Mouse (Mus musculus) intestine, embryonic 16.5 days (tissue): ENCODE results near the gene 1110051M20Rik. TPM values are rescaled to one million over a fixed set of nuclear protein-coding genes. Genes with fewer than 3 reads are reported as not detected.

Experiments used
- ATAC-seq: fragments of 200-750 bp; cut with Nextera tagmentation; 2 replicates; pipeline ENCODE4 v1.8.0; 2017; ENCODE audit warnings: moderate TSS enrichment, moderate library complexity
- H3K27ac ChIP-seq: fragments of 300-500 bp; sonication (generic); 2 replicates; pipeline ENCODE4 v1.5.1; 2014; ENCODE audit warnings: mild to moderate bottlenecking, low read length
- H3K27me3 ChIP-seq: fragments of 300-500 bp; sonication (generic); replicated peaks from 2 replicates; pipeline ENCODE4 v1.6.1; 2014; ENCODE audit warnings: low read length, control low read depth, mixed read lengths; ENCODE audit not compliant: control insufficient read depth, insufficient read depth
- H3K36me3 ChIP-seq: fragments of 300-500 bp; sonication (generic); 2 replicates; pipeline ENCODE4 v1.6.1; 2014; ENCODE audit warnings: low read length, control low read depth; ENCODE audit not compliant: control insufficient read depth, insufficient read depth
- H3K4me1 ChIP-seq: fragments of 300-500 bp; sonication (generic); 2 replicates; pipeline ENCODE4 v1.6.1; 2014; ENCODE audit warnings: low read length, control low read depth, mixed read lengths; ENCODE audit not compliant: control insufficient read depth, insufficient read depth
- H3K4me2 ChIP-seq: fragments of 300-500 bp; sonication (generic); 2 replicates; pipeline ENCODE4 v1.6.1; 2014; ENCODE audit warnings: low read depth, low read length, control low read depth
- H3K4me3 ChIP-seq: fragments of 300-500 bp; sonication (generic); 2 replicates; pipeline ENCODE4 v1.5.1; 2014; ENCODE audit warnings: mild to moderate bottlenecking, low read length
- H3K9ac ChIP-seq: fragments of 300-500 bp; sonication (generic); 2 replicates; pipeline ENCODE4 v1.6.1; 2014; ENCODE audit warnings: low read depth, low read length
- H3K9me3 ChIP-seq: fragments of 300-500 bp; sonication (generic); 2 replicates; pipeline ENCODE4 v1.6.1; 2016; ENCODE audit warnings: low read length, control low read depth; ENCODE audit not compliant: control insufficient read depth
- WGBS: fragments of 180-500 bp; shearing (Covaris S2); extraction: QIAGEN DNeasy Blood & Tissue Kit; methylation state at CpG from one replicate; pipeline ENCODE4 v1.1.7; 2014; 5-methylcytosine and 5-hydroxymethylcytosine counted together
- polyA plus RNA-seq: library from polyadenylated mRNA; unstranded; fragments of >200 nt; fragmentation: Nextera tagmentation; extraction: Ambion mirVana; gene quantifications from 2 replicates; pipeline ENCODE4 v1.2.1, GENCODE M21; 2015

1110051M20Rik gene
- polyA plus RNA-seq, 1 experiment from 2014 or later, result 36.0 TPM

DNA sequence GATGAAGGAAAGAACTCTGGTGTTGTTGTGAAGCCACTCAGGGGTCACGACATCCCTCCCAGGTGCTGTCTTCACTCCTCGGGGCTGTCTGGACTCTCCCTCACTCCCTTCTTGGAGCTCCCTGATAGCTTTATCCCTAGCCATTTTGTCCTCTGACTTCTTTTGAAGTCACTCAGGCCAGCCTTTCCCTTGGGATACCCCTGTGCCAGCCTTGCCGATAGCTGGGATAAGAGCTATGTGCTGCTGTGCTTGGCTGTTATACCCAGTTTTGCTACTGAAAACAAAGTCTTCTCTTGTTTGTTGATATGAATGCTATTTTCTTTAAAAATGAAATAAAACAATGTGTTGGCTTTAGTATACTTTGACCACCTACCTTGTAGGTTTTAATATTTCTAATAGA lies 90.7 kb downstream of the 1110051M20Rik start:
- 45% methylated on average over 3 of the region's 3 CpGs for WGBS
- Histone ChIP-seq H3K4me2 (no peak overlapping the region), H3K27ac (no peak overlapping the region)

DNA sequence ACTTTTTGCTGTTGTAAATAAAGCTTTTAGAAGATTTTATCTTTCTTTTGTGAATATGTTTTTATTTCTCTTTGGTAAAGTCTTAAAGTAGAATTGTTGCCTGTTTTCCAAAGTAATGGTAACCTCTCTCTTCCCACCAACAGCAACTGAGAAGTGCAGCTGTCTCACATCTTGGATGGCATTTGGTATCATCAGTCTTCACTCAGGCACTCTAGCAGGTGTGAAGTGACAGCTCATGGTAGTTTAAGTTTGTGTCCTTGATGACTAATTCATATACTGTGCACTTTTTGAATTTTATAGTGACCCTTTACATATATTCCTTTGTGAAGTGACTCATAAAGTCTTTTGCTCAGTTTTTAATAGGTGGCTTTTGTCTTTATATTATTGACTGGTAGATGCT lies 92.7 kb downstream of the 1110051M20Rik start:
- Histone ChIP-seq H3K4me3 (no peak overlapping the region), H3K4me2 (no peak overlapping the region), H3K27me3 (no peaks in the 10 kb centered on the region), H3K4me1 (peaks cover 17% of the 10 kb centered on the region), H3K36me3 (no peaks in the 10 kb centered on the region), H3K9me3 (no peaks in the 10 kb centered on the region), H3K9ac (no peak overlapping the region), H3K27ac (no peak overlapping the region)
- ATAC-seq, result no peak

More for the DNA sequence above, 90.7 kb downstream of the 1110051M20Rik start:
- Histone ChIP-seq H3K4me3 (no peak overlapping the region), H3K36me3 (no peaks in the 10 kb centered on the region), H3K9me3 (no peaks in the 10 kb centered on the region), H3K9ac (no peak overlapping the region), H3K27me3 (no peaks in the 10 kb centered on the region), H3K4me1 (peaks cover 14% of the 10 kb centered on the region)
- no peak for ATAC-seq

DNA sequence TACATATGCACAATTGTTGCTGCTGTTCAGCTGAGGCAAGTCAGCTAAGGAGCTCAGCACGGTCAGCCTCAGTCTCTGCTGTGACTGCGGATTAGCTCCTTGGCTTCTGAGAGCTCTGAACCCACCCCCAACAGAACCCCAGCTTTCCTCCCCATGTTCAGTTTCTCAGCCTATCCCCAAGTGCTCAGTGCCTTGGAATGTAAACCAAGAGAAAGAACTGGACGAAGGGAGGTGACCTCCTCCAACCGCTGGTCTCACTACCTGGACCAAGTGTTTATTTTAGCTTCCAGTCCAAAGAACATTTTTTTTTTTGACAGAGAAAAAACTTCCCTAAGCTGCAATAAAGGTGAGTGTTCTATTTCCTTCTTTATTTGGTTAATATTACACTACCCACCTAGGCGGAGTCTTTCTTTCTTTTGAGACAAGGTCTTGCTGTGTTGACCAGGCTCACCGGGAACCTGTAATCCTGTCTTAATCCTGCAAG lies 94.5 kb downstream of the 1110051M20Rik start:
- H3K36me3 ChIP-seq, result no peaks in the 10 kb centered on the region
- WGBS, result 29% methylated on average over 6 of the region's 6 CpGs
- H3K9me3 ChIP-seq, result no peaks in the 10 kb centered on the region
- no peak overlapping the region for H3K4me3 ChIP-seq
- peak; percentile 91 for ATAC-seq
- H3K27ac ChIP-seq, result peak overlapping the region; percentile 91
- H3K4me1 ChIP-seq, result peaks cover 17% of the 10 kb centered on the region
- peak overlapping the region; percentile 50 for H3K9ac ChIP-seq
- H3K27me3 ChIP-seq, result no peaks in the 10 kb centered on the region
- H3K4me2 ChIP-seq, result peak overlapping the region; percentile 33

DNA sequence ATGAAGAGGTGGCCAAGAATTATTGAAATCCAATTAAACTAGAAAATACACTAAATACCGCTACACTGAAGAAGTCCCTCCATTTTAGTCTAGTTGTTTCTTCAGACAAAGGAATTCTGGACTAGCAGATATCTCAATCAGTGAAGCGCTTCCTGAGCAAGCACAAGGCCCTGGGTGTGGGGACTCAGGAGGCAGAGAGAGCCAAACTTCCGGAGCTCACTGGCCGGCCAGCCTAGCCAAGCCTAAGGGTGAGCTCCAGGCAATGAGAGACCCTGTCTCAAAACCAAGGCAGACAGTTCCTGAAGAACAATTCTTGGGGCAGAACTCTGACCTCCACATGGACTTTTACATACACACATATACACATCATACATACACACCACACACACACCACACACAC lies 95.6 kb downstream of the 1110051M20Rik start:
- Histone ChIP-seq H3K4me3 (no peak overlapping the region), H3K4me2 (no peak overlapping the region), H3K36me3 (no peaks in the 10 kb centered on the region), H3K9ac (no peak overlapping the region), H3K9me3 (no peaks in the 10 kb centered on the region), H3K4me1 (peaks cover 13% of the 10 kb centered on the region), H3K27me3 (no peaks in the 10 kb centered on the region), H3K27ac (peak overlapping the region; percentile 89)
- no peak for ATAC-seq
- 62% methylated on average over 4 of the region's 4 CpGs for WGBS

DNA sequence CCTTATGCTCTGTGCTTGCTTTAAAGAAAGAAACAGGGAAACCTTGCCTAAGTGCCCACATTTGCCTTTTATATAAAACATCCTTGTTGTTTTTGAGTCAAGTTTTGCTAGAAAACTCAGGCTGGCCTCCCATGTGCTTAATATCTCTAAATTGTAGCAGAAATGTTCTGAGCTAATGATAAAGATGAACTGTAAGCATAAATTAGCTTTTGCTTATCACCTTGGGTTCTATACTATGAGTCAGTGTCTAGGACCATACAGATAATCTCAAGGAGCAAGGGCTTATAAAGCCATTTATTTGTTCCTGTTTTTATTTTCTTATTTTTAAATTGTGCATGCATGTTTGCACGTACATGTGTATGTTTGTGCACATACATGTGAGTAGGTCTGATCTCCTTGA lies 98.9 kb downstream of the 1110051M20Rik start:
- H3K27me3 ChIP-seq, result no peaks in the 10 kb centered on the region
- no peak overlapping the region for H3K4me2 ChIP-seq
- H3K4me3 ChIP-seq, result no peak overlapping the region
- ATAC-seq, result no peak
- no peak overlapping the region for H3K27ac ChIP-seq
- H3K9me3 ChIP-seq, result no peaks in the 10 kb centered on the region
- H3K9ac ChIP-seq, result no peak overlapping the region
- WGBS, result 90% methylated on average over 1 of the region's 1 CpGs
- H3K36me3 ChIP-seq, result no peaks in the 10 kb centered on the region
- H3K4me1 ChIP-seq, result peaks cover 11% of the 10 kb centered on the region

DNA sequence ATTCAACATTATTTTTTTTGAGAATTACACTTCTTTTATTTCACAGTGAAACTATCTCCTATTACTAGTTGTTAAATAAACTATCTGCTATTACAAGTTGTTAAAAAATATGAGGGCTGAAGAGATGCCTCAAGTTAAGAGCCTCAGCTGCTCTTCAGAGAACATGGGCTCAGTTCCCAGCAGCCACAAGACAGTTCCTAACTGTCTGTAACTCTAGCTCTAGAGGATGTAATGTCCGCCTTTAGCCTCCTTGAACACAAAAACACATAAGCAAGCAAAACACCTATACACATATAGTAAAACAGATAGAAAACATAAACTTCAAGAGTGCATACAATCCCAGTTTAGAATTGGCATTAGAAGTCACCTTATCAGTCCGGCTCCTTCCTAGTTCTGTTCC lies 104.9 kb downstream of the 1110051M20Rik start:
- H3K4me1 ChIP-seq, result peaks cover 3% of the 10 kb centered on the region; the same call in 1 of the 2 replicates
- H3K27me3 ChIP-seq, result no peaks in the 10 kb centered on the region
- ATAC-seq, result no peak
- no peaks in the 10 kb centered on the region for H3K9me3 ChIP-seq
- H3K27ac ChIP-seq, result no peak overlapping the region
- H3K4me2 ChIP-seq, result no peak overlapping the region
- H3K9ac ChIP-seq, result no peak overlapping the region
- no peak overlapping the region for H3K4me3 ChIP-seq
- 95% methylated on average over 2 of the region's 2 CpGs for WGBS
- no peaks in the 10 kb centered on the region for H3K36me3 ChIP-seq

DNA sequence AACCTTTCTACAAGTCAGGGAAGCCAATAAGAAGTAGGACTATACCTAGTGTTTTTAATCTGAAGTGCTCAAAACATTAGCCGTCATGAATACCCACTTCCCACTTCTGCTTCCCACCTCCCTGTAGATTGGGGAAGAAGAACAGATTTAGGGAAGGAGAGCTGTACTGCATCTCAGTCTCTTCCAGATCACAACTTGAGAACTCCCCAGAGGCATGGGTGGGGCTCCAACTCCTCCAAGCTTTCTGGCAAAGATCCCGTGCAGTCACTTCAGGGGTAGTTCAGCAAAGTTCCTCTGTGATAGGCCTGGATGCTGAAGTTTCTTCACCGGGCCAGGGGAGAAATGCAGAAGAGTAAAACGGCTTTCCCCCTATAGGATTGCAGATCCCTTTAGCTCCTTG lies 109.4 kb downstream of the 1110051M20Rik start:
- Histone ChIP-seq H3K9me3 (no peaks in the 10 kb centered on the region), H3K36me3 (no peaks in the 10 kb centered on the region), H3K4me2 (no peak overlapping the region), H3K27me3 (no peaks in the 10 kb centered on the region), H3K4me3 (no peak overlapping the region), H3K4me1 (peaks cover 11% of the 10 kb centered on the region; the same call in 1 of the 2 replicates), H3K27ac (no peak overlapping the region), H3K9ac (no peak overlapping the region)
- WGBS, result 65% methylated on average over 4 of the region's 4 CpGs
- no peak for ATAC-seq

DNA sequence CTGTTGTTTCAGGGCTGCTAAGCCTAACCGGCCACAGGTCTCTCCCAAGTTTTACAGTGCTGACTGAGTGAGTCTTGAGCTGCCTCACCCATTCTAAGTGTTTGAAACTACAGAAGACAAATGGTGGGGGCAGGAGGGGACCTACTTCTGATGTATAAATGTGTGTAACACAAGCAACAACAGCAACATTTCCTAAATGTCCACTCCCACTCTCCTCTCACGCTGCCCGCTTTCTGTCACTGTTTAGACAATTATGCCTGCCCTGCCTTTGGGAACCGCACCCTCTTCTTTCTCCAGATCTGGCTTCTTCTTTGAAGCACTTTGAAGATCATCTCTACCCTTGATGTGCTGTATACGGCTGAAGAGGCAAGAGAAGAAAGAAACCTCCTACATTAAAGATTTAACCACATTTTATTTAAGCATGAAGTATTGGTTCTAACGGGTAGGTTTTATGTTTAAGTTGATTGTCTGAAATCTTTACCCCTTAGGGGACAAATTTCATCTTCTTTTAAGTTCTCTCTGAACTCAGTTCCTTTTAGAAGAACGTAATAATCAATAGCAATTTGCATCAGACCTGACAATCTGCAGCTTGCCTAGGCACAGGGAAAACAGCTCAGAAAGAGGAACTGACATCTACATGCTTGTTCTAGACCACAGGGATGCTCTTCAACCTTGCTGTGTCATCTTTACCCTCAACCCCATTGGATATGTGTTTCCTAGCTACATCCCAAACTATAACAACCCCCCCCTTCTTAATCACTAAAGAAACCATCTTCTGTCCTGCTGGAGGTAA lies 113.3 kb downstream of the 1110051M20Rik start:
- Histone ChIP-seq H3K36me3 (no peaks in the 10 kb centered on the region), H3K9me3 (no peaks in the 10 kb centered on the region), H3K27ac (no peak overlapping the region), H3K4me2 (no peak overlapping the region), H3K27me3 (no peaks in the 10 kb centered on the region), H3K4me3 (no peak overlapping the region), H3K4me1 (peaks cover 27% of the 10 kb centered on the region), H3K9ac (no peak overlapping the region)
- WGBS, result 68% methylated on average over 7 of the region's 7 CpGs
- no peak for ATAC-seq

DNA sequence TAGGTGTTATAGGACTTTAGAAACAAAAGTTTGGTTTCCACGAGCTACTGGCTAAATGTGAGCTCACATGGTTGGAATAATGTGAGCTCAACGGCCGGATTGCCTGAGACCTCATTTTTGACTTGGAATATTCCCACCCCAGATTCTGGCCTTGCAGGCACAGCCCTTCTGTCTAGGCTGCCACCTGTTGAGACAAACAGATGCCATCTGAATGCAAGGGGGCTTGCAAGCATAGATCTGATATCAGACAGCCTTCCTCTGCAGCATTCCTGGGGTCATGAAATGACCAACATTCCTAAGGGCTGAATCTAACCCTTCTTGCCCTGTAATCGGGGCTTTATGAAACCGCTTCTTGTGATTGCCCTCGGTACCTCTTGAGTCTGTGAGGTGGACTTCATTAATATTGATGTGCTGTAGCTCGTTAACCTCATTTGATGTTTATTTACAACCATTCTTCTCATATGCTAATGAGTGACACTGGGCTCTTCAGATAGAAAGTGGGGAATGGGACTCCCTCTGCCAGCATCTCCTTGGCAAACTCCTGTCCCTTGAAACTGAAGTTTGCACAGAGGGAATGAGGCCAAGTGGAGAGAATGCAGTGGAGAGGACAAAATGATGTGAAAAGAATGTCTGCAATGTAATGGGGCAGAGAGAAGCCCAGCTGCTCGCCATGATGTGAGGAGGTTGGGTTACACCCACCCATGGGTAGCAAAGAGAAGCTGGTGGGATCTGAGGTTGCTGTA lies 114.3 kb downstream of the 1110051M20Rik start:
- Histone ChIP-seq H3K9ac (no peak overlapping the region), H3K4me1 (peaks cover 30% of the 10 kb centered on the region), H3K4me2 (no peak overlapping the region), H3K4me3 (no peak overlapping the region), H3K27ac (no peak overlapping the region), H3K9me3 (no peaks in the 10 kb centered on the region), H3K27me3 (no peaks in the 10 kb centered on the region), H3K36me3 (no peaks in the 10 kb centered on the region)
- ATAC-seq, result no peak
- 80% methylated on average over 8 of the region's 8 CpGs for WGBS
